Mouse (Mus musculus) neural tube, embryonic 13.5 days (tissue): ENCODE results near the gene Mxi1. TPM values are rescaled to one million over a fixed set of nuclear protein-coding genes. Genes with fewer than 3 reads are reported as not detected.

ENCODE experiments used
- ATAC-seq: fragments of 200-750 bp; cut with Nextera tagmentation; 2 replicates; pipeline ENCODE4 v1.8.0; 2017; ENCODE audit warnings: low read depth, mild to moderate bottlenecking, moderate TSS enrichment, moderate library complexity
- H3K27ac ChIP-seq: fragments of 300-500 bp; sonication (generic); replicated peaks from 2 replicates; pipeline ENCODE4 v1.5.1; 2015; ENCODE audit warnings: moderate library complexity, mild to moderate bottlenecking, inconsistent platforms
- H3K27me3 ChIP-seq: fragments of 300-500 bp; sonication (generic); 2 replicates; pipeline ENCODE4 v1.6.1; 2015; ENCODE audit warnings: mild to moderate bottlenecking, inconsistent platforms
- H3K36me3 ChIP-seq: fragments of 300-500 bp; sonication (generic); 2 replicates; pipeline ENCODE4 v1.6.1; 2015; ENCODE audit warnings: mild to moderate bottlenecking, inconsistent platforms
- H3K4me1 ChIP-seq: fragments of 300-500 bp; sonication (generic); replicated peaks from 2 replicates; pipeline ENCODE4 v1.6.1; 2015; ENCODE audit warnings: inconsistent platforms
- H3K4me2 ChIP-seq: fragments of 300-500 bp; sonication (generic); 2 replicates; pipeline ENCODE4 v1.6.1; 2015; ENCODE audit warnings: inconsistent platforms, mild to moderate bottlenecking, moderate library complexity
- H3K4me3 ChIP-seq: fragments of 300-500 bp; sonication (generic); 2 replicates; pipeline ENCODE4 v1.5.1; 2015; ENCODE audit warnings: mild to moderate bottlenecking, inconsistent platforms
- H3K9ac ChIP-seq: fragments of 300-500 bp; sonication (generic); 2 replicates; pipeline ENCODE4 v1.6.1; 2015; ENCODE audit warnings: moderate library complexity, mild to moderate bottlenecking, inconsistent platforms
- H3K9me3 ChIP-seq: fragments of 300-500 bp; sonication (generic); 2 replicates; pipeline ENCODE4 v1.6.1; 2016; ENCODE audit warnings: inconsistent platforms
- WGBS: fragments of 180-500 bp; shearing (Covaris S2); methylation state at CpG from one replicate; pipeline ENCODE4 v1.1.7; 2015; 5-methylcytosine and 5-hydroxymethylcytosine counted together
- polyA plus RNA-seq: library from polyadenylated mRNA; unstranded; fragments of >200 nt; fragmentation: Nextera tagmentation; extraction: Ambion mirVana; gene quantifications from 2 replicates; pipeline ENCODE4 v1.2.1, GENCODE M21; 2015

Mxi1 gene
- polyA plus RNA-seq, 1 experiment from 2014 or later, result 59.8 TPM

- no peak overlapping the region for H3K27ac ChIP-seq
- H3K4me1 ChIP-seq, result peaks cover 64% of the 10 kb centered on the region
- 82% methylated on average over 16 of the region's 16 CpGs for WGBS
- H3K27me3 ChIP-seq, result no peaks in the 10 kb centered on the region
- H3K9me3 ChIP-seq, result no peaks in the 10 kb centered on the region
- H3K4me3 ChIP-seq, result no peak overlapping the region
- H3K9ac ChIP-seq, result no peak overlapping the region
- no peak for ATAC-seq
- no peaks in the 10 kb centered on the region for H3K36me3 ChIP-seq
- H3K4me2 ChIP-seq, result no peak overlapping the region
Measured at GRCm38 (mm10) chr19:53318143-53319132, 8.1 kb downstream of the Mxi1 start.

- WGBS, result 68% methylated on average over 9 of the region's 9 CpGs
- no peaks in the 10 kb centered on the region for H3K27me3 ChIP-seq
- H3K27ac ChIP-seq, result no peak overlapping the region
- no peaks in the 10 kb centered on the region for H3K9me3 ChIP-seq
- H3K36me3 ChIP-seq, result no peaks in the 10 kb centered on the region
- H3K4me2 ChIP-seq, result no peak overlapping the region
- H3K4me3 ChIP-seq, result no peak overlapping the region
- peaks cover 67% of the 10 kb centered on the region for H3K4me1 ChIP-seq
- ATAC-seq, result no peak
- no peak overlapping the region for H3K9ac ChIP-seq
Measured at GRCm38 (mm10) chr19:53320264-53321110, 10.2 kb downstream of the Mxi1 start.

DNA sequence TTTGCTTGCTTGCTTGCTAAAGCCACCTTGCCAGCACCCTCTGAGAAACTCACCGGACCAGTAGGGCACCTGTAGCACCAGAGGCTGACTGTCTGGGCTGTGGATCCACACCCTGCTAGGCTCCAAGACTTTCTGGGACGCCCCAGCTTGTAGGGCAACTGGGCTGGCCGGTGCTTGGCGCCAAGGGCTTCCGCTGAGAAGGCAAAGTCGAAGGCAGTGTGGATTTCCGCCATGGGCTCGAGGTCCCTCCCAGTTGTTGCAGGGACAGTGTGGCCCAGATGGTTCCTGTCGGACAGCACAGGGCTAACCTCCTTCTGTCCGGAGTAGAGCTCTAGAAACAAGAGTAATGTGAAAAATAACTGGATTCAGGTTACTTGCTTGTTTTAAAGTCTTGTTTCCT lies 11.0 kb downstream of the Mxi1 start:
- no peak for ATAC-seq
- Histone ChIP-seq H3K36me3 (no peaks in the 10 kb centered on the region), H3K9ac (no peak overlapping the region), H3K4me1 (peaks cover 67% of the 10 kb centered on the region), H3K4me3 (no peak overlapping the region), H3K27ac (no peak overlapping the region), H3K9me3 (no peaks in the 10 kb centered on the region), H3K27me3 (no peaks in the 10 kb centered on the region), H3K4me2 (no peak overlapping the region)
- WGBS, result 83% methylated on average over 10 of the region's 10 CpGs

DNA sequence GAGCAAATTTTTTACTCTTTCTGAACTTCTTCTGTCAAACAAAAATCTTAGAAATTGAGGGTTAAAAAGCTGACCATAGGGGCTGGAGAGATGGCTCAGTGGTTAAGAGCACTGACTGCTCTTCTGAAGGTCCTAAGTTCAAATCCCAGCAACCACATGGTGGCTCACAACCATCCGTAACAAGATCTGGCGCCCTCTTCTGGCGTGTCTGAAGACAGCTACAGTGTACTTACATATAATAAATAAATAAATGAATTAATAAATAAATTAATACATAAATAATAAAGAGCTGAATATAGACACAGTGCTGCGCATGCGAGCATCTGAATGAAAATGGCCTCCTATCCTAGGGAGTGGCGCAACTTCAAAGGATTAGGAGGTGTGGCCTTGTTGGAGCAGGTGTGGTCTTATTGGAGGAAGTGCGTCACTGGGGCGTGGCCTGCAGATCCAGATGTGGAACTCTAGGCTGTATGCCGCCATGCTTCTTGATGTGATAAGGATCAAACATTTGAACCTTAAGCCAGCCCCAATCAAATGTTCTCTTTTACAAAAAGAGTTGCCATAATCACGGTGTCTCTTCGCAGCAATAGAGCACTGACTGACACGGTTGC lies 12.2 kb downstream of the Mxi1 start:
- H3K27ac ChIP-seq, result no peak overlapping the region
- H3K36me3 ChIP-seq, result no peaks in the 10 kb centered on the region
- no peak overlapping the region for H3K4me2 ChIP-seq
- peaks cover 58% of the 10 kb centered on the region for H3K4me1 ChIP-seq
- no peak overlapping the region for H3K4me3 ChIP-seq
- ATAC-seq, result no peak
- H3K9ac ChIP-seq, result no peak overlapping the region
- H3K9me3 ChIP-seq, result no peaks in the 10 kb centered on the region
- no peaks in the 10 kb centered on the region for H3K27me3 ChIP-seq
- 92% methylated on average over 12 of the region's 12 CpGs for WGBS

GRCm38 (mm10) chr19:53324866-53325265 lies 14.5 kb downstream of the Mxi1 start:
- Histone ChIP-seq H3K27me3 (no peaks in the 10 kb centered on the region), H3K9me3 (no peaks in the 10 kb centered on the region), H3K9ac (peak overlapping the region; percentile 46; the same call in 1 of the 2 replicates), H3K27ac (no peak overlapping the region), H3K4me1 (peaks cover 51% of the 10 kb centered on the region), H3K4me2 (peak overlapping the region; percentile 50; the same call in 1 of the 2 replicates), H3K36me3 (no peaks in the 10 kb centered on the region), H3K4me3 (no peak overlapping the region)
- ATAC-seq, result no peak
- 60% methylated on average over 6 of the region's 6 CpGs for WGBS

GRCm38 (mm10) chr19:53325578-53326295 lies 15.4 kb downstream of the Mxi1 start:
- peaks cover 55% of the 10 kb centered on the region for H3K4me1 ChIP-seq
- peak overlapping the region; percentile 34 for H3K27ac ChIP-seq
- 12% methylated on average over 27 of the region's 27 CpGs for WGBS
- peak overlapping the region; percentile 46 for H3K9ac ChIP-seq
- ATAC-seq, result no peak
- H3K27me3 ChIP-seq, result no peaks in the 10 kb centered on the region
- H3K9me3 ChIP-seq, result no peaks in the 10 kb centered on the region
- H3K4me3 ChIP-seq, result peak overlapping the region; percentile 19
- peak overlapping the region; percentile 50 for H3K4me2 ChIP-seq
- H3K36me3 ChIP-seq, result no peaks in the 10 kb centered on the region

DNA sequence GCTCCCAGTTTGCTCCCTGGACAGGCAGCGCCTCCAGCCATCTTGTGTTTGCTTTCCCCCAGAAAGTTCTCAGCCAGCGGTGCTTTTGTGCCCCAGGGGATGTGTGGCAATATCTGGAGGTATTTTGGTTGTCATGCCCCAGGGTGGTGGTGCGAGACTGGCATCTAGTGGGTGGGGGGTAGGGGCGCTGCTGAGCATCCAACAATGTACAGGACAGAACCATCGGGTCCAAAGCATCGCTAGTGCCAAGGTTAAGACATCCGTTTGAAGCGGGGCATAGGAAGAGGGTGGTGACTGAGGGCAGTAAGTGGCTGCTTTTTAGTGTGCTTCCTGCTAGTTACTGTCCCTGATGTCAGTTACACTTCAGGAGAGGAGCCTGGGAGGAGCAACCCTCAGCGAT lies 17.8 kb downstream of the Mxi1 start:
- WGBS, result 72% methylated on average over 9 of the region's 9 CpGs
- Histone ChIP-seq H3K9me3 (no peaks in the 10 kb centered on the region), H3K4me3 (no peak overlapping the region), H3K4me1 (peaks cover 46% of the 10 kb centered on the region), H3K27ac (0 out of 2 replicates have a peak overlapping the region, but pooled peaks have one; percentile 1), H3K36me3 (peaks cover 13% of the 10 kb centered on the region), H3K4me2 (no peak overlapping the region), H3K27me3 (no peaks in the 10 kb centered on the region), H3K9ac (peak overlapping the region; percentile 22; the same call in 1 of the 2 replicates)
- no peak for ATAC-seq

- Histone ChIP-seq H3K27me3 (no peaks in the 10 kb centered on the region), H3K4me2 (peak overlapping the region; percentile 96), H3K4me1 (peaks cover 42% of the 10 kb centered on the region), H3K27ac (peak overlapping the region; percentile 71), H3K36me3 (peaks cover 19% of the 10 kb centered on the region), H3K9me3 (no peaks in the 10 kb centered on the region), H3K4me3 (peak overlapping the region; percentile 78), H3K9ac (peak overlapping the region; percentile 77)
- peak; percentile 75 for ATAC-seq
- WGBS, result under 1% methylated on average over 103 of the region's 106 CpGs
Measured at GRCm38 (mm10) chr19:53329221-53329991, 19.1 kb downstream of the Mxi1 start.

GRCm38 (mm10) chr19:53329992-53330381 lies 19.7 kb downstream of the Mxi1 start:
- Histone ChIP-seq H3K27me3 (no peaks in the 10 kb centered on the region), H3K4me3 (peak overlapping the region; percentile 78), H3K9ac (peak overlapping the region; percentile 77), H3K4me1 (peaks cover 36% of the 10 kb centered on the region), H3K27ac (peak overlapping the region; percentile 71), H3K36me3 (peaks cover 24% of the 10 kb centered on the region), H3K9me3 (no peaks in the 10 kb centered on the region), H3K4me2 (peak overlapping the region; percentile 96)
- under 1% methylated on average over 29 of the region's 29 CpGs for WGBS
- peak; percentile 77 for ATAC-seq

- WGBS, result 91% methylated on average over 21 of the region's 21 CpGs
- Histone ChIP-seq H3K27me3 (no peaks in the 10 kb centered on the region), H3K9ac (no peak overlapping the region), H3K27ac (no peak overlapping the region), H3K9me3 (no peaks in the 10 kb centered on the region), H3K4me1 (peaks cover 20% of the 10 kb centered on the region), H3K4me2 (no peak overlapping the region), H3K36me3 (peaks cover 30% of the 10 kb centered on the region), H3K4me3 (no peak overlapping the region)
- ATAC-seq, result no peak
Measured at GRCm38 (mm10) chr19:53331882-53332500, 21.7 kb downstream of the Mxi1 start.
